Mouse (Mus musculus): ENCODE results near the gene Ndufb10. TPM values are rescaled to one million over a fixed set of nuclear protein-coding genes. Genes with fewer than 3 reads are reported as not detected.

Ndufb10 gene
- 100 to 1,000 TPM; 234 to 249 (median 238) TPM for polyA plus RNA-seq (2017; shearing (Covaris generic))

DNA sequence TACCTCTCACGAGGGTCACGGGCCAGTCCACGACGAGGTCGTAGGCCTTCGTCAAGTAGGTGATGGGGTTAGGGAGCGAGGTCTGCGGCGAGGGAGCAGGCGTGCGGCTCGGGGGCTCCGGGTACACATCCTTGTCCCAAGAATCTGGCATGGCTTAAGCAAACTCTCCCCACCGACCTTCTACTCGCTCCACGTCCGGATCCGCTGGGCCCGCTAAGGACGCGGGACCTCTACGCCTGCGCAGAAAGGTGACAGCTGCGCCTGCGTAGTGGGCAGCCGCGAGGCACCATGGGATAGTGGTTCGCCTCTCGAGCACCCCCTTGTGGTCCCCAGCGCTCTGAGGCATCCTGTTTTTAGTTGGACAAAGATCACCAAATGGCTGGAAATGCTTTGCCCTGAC, at the start of gene Ndufb10:
Ndufb10 (minus strand) TSS at position 295 of the 400 bp plus-strand sequence.
- peak; percentile 44 for ATAC-seq

DNA sequence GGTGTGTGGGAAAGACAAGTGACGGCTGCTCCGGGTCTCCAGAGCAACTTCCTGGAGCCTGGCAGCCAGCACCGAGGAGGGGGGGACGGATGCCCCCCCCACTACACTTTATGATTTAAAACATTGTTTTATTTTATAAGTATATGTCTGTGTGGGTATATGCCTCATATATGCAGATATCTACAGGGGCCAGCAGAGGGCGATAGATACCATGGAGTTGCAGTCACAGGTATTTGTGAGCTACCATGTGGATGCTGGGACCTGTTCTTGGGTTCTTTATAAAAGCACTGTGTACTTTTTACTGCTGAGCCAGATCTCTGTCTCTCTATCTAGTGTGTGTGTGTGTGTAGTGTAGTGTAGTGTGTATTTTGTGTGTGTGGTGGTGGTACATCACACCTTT, 49.0 kb upstream of the Ndufb10 start:
- ATAC-seq: no peak

DNA sequence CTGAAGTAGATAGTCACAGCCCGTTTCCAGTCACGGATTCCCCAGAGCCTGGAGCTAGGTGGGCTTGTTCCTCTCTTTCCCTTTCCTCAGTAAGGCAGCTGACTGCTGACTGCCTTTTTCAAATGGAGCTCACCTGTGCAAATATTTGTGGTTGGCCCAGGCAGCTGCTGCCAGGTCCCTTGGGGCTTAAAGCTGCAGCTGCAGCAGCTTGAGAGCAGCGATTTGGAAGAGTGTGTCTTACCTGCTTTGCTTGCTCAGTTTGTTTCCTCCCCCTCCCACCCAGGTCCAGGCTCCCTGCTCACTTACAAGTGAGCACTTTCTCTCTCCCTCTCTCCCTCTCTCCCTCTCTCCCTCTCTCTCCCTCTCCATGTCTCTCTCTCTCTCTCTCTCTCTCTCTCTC, 44.9 kb upstream of the Ndufb10 start:
- ATAC-seq: no peak

DNA sequence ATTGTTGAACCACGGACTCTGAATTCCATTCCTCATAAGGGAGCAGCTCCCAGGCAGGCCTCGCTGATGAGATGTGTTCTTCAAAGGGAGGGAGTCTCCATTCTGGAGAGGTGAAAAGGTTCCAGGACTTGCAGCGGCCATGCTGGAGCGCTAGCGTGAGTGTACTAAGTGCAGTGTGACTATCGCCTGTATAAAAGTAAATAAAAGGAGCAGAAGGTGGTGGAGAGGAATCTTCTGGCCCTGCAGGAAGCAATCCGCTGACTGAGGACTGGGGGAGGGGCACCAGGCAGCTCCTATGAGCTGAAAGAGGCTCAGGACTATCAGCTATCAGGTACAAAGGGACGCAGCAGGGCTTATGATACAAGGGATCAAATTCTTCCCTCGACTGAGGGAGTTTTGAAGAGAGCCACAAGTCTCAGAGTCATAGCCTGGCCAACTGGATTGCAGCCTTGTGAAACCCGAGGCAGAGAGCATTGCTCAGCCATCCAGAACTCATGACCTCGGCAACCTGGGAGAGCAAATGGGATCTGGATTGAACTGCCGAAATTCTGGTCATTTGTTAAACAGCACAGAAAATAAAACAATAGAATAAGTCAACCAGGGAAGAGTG, 42.1 kb upstream of the Ndufb10 start:
- ATAC-seq: no peak

DNA sequence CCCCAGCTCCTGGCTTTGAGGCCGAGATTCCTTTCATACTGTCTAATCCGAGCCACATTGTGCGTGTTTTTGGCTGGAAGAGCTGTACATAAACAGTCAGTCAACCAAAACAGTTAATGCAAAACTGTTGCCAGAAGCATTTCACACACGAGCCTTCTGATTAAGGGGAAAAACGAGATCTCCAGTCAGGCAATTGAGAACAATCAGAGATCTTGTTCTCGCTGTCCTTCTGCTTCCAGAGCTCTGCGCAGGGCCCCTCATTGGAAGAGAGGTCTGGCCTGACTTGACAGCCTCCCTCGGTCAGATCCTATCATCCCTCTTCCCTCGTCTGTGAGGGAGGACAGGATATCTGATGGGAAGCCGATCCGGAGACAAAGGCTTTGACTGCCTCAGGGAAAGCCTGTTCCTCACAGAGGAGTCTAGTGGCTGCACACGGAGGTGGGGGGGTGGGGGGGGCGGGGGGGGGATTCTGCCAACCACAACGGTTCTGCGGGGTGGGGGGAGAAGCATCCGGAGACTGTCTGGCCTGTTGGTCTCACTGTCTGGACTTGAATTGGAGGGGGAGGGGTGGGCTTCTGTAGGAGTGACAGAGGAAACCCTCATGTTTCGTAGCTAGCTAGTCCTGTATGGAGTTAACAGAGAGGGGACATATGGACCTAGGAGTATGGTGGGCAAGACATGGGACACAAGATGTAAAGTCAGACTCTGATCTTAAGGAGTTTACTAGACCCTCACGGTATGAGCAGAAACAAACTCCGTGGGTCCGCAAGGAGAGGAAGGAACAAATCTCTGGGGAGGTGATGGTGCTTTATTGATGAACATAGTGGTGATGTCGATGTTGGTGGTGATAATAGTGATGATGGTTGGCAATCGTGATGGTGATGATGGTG, 41.0 kb upstream of the Ndufb10 start:
- no peak for ATAC-seq

DNA sequence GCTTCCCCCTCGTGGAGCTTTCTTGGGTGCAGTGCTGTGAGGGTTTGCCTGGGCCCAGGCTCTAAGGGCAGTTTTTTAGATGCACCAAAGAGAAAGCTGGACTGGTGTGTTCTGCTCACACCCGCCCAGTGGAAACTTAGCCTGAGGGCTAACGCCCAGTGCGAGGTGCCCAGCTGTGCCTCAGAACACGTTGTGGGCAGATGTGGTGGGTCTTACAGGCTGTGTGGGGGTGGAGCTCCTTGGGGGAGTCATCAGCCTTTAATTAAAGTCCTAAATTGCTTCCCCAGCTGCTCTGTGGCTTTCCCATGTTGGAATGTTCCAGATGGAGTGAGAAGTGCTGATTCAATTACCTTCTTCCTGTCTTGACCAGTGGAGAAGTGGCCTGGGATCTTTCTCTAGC, 36.8 kb upstream of the Ndufb10 start:
- no peak for ATAC-seq

DNA sequence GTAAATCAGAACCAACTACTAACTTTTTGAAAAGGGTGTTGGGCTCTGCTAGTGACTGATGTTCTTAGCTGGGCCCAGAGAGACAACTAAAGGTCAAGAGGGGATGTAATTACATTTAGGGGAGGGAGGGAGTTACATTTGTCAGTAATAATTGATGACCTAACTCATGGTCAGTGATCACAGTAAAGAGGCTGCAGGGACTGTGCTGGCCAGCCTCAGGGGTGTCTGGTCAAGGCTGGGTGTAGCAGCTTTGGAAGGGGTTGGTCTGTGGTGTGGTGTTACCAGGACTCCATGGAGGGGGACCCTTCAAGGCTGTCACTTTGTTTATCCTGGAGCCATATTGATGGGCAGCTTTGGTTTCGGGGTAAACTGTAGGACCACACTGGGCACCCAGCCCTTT, 33.1 kb upstream of the Ndufb10 start:
- no peak for ATAC-seq

DNA sequence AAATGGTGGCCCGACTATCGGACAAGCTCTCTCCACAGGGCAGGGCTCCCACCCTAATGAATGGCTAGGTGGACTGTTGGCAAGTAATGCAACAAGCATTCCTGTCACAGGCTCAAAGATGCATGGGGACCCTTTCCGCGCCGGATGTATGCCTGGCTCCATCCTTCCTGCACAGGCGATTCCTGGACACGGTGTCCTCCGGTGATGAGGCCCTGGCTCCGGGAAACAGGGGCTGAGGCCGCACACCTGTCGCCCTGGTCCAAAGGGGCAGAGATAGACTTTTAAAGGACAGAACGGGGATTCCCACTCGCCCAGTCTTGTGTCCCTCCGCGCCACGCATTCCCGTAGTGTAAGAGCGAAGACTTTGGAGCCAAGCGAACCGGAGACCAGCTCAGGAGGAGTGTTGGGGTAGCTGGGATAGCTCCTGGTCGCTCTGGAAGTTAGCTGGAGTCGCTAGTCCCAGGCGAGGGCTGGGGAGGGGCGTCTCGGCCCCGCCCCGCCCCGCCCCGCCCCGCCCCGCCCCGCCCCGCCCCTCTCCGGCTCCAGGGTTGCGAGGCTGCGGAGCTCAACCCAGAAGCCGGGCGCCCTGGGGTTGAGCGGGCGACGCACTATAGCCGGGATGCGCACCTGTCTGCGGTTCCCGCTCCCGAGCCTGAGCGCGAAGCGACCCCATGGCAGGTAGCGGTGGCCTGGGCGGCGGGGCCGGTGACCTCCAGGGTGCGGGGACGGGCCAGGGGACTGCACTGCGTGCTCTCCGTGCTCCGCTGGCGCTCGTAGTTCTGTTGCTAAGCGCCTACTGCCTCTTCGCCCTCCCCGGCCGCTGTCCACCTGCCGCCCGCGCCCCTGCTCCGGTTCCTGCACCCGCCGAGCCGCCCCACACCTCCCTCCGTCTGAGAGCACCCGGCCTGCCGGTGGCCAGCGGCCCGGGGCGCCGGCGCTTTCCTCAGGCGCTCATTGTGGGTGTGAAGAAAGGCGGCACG, 28.4 kb upstream of the Ndufb10 start, which contains the start of gene Hs3st6:
Hs3st6 (plus strand) TSS at position 574 of the 980 bp plus-strand sequence.
- no peak for ATAC-seq

DNA sequence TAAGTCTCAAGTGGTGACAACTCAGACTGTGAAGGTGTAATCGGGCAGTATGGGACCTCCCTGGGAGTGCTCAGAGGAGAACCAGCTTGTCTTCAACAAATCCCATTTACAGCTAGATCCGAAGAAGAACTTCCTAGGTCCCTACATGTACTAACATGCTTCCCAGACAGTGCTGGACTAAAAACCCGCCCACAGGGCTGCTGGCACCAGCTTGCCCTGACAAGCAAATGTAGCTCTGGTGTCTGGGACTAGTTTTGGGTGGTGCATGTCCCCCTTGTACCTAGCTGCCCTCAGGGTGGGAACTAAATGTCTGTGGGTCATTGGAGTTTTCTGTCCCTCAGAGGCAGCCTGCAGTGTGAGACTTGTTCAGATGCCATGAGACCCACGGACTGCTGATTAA, 27.2 kb upstream of the Ndufb10 start:
- no peak for ATAC-seq

DNA sequence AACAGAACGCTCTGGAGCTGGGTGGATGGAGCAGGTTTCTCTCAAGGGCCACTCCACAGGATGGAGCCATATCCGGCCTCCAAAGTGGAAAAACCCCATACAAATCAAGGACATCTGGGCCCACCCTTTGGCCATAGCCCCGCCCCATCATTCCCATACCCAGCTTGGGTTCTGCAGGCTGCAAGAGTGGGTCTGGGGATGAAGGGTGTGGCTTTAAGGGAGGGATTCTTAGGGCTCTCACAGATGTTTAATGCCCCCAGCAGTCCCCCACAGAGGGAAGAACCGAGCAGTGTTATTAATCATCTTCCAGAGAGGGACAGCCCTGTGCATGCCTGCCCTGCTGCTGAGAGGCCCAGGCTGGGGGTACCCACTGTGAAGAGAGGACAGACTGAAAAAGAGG, 22.7 kb upstream of the Ndufb10 start:
- no peak for ATAC-seq

DNA sequence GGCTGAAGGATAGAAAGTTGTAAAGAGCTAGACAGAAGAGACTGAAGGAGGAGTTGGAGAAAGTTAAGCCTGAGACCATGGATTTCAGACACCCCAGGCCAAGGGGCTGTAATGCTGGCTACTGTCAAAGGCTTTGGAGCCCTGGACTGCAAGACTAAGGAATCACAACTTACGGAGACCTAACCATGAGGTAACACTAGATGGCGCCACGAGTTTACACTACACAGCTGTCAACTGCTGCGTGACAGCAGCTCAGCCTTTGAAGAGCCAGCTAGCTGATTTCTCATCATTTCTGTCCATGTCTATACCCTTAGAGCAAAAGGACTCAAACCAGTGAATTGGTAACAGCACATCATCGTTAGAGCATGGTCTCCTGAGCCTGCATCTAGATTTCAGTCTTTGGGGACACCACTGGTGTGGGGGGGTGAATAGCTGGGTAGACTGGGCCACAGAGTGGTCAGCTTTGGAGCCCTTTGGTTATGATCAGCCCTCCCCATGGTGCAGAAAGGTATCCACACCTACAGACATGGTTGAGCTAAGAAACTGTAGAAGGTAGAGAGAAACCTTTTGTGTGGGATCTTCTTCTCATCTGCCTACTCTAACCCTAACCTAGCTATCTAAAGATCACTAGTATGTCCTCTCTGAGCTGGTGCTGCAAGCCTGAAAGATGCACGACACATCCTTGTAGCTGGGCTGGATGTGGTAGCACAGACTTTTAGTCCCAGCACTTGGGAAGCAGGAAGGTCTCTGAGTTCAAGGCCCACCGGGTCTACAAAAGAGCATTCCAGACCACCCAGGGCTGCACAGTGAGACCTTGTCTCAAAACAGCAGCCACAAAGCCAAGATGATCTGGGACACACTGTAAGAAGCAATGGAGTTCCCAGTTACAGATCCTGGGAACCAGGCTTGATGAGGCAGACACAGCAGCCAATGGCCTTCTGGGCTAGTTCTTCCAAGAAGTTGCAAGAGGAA, 21.5 kb upstream of the Ndufb10 start:
- peak; percentile 80 for ATAC-seq

DNA sequence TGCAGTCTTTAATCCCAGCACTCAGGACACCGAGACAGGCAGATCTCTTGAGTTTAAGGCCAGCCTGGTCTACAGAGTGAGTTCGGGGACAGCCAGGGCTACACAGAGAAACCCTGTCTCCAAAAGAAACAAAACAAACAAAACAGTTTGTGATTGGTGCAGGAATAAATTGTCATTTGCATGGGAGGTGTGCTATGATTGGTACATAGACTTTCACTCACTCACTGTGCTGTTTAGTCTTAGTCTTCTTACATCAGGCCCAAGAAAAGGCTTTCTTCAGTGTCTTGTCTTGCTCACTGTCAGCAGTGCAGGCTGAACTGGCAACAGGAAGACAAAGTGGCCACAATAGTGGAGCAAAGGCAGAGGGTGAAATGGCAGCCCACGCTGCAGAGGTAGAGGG, 20.1 kb upstream of the Ndufb10 start:
- ATAC-seq: no peak

DNA sequence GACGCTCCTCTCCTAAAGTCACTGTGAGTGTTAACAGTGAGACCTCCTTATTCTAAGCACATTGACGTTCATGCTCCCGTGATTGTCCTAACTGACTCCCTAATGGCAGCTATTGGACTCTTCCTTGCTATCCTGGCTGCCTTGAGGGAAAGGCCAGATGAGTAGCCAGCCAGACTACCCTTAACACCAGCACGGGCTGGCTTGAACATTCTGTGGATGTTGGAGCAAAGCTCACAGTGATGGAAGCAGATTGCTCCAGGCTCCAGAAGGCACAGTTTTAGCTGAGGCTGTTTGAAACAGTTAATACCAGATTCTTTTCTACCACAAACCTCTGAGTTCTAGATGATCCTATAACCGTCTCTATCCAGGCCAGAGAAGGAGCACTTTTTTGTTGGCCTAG, 19.6 kb upstream of the Ndufb10 start:
- ATAC-seq: no peak

DNA sequence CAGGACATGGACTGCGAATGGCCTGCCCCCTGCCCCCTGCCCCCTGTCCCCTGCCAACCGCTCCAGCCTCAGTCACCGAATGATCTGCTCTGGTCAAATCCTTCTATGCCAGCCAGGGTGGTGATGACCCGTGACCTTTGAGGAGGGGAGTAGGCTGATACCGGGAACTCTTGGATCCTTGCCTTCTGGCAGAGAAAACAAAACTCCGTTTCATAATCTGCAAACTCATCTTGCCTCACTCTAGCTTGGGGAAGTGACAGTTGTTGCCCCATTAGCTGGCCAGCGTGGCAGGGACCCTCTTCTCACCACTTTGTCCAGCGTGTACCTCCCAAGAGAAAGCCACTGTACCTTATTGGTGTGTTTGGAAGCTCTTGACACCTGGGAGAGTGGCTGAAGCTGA, 18.0 kb upstream of the Ndufb10 start:
- no peak for ATAC-seq

DNA sequence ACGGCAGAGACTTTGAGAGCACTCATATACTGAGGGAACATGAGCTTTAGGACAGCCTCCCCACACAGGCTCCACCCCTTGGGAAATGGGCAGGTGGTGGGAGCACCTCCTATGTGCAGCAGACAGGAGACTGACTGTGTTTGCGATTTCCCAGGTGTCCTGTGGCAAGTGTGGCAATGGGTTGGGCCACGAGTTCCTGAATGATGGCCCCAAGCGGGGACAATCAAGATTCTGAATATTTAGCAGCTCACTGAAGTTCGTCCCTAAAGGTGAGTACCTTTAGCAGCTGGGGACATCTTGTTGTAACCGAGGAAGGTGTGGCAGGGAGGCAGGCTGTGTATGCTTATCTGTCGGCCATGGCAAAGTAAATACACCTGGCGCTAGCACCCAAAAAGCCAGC, 15.6 kb upstream of the Ndufb10 start:
- no peak for ATAC-seq

DNA sequence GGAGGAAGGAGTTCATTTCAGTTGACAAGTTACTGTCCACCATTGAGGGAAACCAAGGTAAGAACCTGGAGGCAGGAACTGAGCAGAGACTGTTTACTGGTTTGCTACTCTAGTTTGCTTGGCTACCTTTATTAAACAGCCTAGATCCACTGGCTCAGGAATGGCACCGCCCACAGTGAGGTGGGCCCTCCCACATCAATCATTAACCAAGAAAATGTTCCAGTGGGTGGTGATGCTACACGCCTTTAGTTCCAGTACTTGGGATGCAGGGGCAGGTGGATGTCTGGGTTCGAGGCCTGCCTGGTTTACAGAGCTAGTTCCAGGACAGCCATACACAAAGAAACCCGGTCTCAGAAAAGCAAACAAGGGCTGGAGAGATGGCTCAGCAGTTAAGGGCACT, 14.0 kb upstream of the Ndufb10 start:
- no peak for ATAC-seq

DNA sequence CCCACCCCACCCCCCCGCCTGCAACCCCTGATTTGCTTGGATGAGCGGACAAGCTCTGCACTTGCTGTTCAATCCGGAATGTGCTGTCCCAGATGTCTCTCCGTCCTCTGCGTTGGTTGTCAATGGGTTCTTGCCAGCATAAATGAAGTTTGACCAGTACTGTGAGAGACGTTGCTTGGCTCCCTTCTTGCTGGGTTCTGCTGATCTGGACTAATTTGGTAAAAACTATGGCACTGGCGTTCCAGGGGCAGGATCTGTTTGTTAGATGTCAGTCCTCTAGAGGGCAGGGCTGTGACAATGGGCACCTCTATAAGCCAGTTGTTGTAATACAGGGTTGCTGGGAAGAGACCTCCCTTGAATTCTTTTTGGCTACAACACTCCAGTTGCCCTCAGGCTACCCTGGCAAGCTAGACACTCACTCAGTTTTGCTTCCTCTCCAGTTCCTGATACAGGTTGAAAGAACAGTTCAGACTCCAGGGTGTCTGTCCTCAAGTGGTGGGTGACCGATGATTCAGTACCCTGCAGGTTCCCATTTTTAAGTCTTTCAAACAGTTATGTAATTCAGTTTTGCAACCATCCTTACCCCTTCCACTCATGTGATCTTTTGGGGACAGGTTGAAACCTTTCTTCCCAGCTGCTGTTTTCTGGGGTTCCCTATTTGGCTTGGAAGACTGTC, 13.0 kb upstream of the Ndufb10 start:
- no peak for ATAC-seq

DNA sequence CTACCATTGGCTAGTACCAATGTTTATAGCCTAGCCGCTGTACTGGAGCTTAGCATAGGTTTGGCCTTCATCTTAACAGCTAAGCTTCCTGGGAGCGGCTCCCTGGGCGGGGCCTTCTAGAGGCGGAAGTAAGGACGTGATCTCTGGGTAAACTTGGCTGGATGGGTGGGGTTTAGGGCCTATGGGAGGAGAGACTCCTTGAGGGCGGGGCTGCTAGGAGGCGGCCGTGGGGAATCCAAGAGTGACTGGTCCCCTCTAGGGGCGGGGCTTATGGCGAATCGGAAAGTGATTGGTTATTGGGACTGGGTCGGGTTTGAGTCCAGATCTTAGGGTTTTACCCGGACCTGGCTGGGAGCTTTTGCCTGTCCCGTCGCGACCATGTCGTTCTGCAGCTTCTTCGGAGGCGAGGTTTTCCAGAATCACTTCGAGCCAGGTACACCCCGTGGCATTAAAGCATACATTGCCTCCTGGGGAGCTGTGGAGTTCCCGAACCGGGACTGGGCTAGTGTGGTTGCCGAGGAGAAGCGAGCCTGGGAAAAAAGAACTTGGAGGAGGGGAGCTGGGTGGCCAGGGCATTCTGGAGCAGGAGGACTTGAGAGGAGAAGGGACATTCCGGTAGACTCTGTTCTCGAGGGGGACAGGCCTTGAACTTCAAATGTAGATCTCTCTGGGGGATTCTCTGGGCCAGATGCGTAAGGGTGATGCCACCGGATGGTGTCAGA, 12.2 kb upstream of the Ndufb10 start, which contains the start of gene Msrb1:
Msrb1 (plus strand) TSS at position 313 of the 722 bp plus-strand sequence.
- peak; percentile 100 for ATAC-seq

DNA sequence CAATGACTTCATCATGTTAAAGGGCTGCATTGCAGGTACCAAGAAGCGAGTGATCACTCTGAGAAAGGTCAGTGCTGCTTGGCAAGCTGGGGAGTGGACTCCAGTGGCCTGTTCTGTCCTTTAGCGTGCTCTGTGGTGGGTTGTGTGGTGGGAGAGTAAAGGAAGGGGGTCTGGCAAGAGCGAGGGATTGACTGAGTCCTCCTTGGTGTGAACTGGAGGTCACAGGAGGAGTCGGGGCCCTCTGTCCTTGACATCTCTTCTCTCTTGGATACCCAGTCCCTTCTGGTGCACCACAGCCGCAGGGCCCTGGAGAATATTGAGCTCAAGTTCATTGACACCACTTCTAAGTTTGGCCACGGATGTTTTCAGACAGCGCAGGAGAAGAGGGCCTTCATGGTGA, 11.2 kb upstream of the Ndufb10 start:
- no peak for ATAC-seq

DNA sequence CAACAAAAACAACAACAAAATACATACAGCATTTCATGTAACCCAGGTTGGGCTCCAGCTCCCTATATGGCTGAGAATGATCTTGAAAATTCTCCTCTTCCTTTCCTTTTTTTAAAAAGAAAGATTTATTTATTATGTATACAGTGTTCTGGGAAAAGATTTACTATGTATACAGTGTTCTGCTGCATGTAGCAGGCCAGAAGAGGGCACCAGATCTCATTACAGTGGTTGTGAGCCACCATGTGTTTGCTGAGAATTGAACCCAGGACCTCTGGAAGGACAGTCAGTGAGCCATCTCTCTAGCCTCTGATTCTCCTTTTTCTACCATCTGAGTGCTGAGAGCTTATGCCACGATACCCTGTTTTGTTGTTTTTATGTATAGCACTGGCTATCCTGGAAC, 10.2 kb upstream of the Ndufb10 start:
- ATAC-seq: no peak

Data from inflammation-experienced regulatory T-cells, adult 6 months (primary cell).